Comparison of ENCODE assay signal across 8 mouse cellular contexts in the genomic region with DNA sequence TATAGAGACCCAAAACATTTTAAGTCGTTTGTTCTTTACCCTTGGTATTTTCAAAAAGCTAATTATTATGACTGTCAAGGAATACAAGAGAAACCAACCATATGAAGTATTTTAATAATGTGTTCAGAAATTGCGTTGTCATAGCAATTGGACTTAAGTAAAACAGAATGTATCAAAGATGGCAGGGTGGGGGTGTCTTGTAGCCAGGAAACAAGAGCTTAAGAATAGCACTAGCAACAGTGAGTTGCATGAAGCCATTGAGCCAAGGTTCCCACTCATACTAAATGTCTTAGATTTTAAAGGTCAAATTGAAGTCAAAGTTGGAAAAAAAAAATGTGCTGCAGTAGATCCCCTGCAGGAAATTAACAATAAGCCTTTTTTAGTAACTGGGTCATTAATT. TPM values are rescaled to one million over a fixed set of nuclear protein-coding genes. Genes with fewer than 3 reads are reported as not detected.
DNase-seq lines count a peak whose midpoint lies in the region; ATAC-seq and TF ChIP-seq lines count a peak whose summit lies in the region.

No protein-coding gene starts in this region.

- TF ChIP-seq POLR2A in kidney, adult 2 months (IDR thresholded peaks at IDR 0.05; ENCODE audit: low read depth, low read length) = no peak
- no peak for TF ChIP-seq POLR2A in brain, embryonic 14.5 days (IDR thresholded peaks at IDR 0.05; ENCODE audit: borderline replicate concordance, extremely low read depth, insufficient read depth, insufficient read length, poor library complexity, severe bottlenecking)

- no peaks in the 10 kb centered on the region for H3K9me3 ChIP-seq in hindbrain, embryonic 13.5 days
- no peaks in the 10 kb centered on the region for H3K9me3 ChIP-seq in midbrain, embryonic 13.5 days

- H3K27ac ChIP-seq in kidney, adult 2 months (ENCODE audit: insufficient read depth, low read depth, low read length) = peak overlapping the region; percentile 62; the same call in 1 of the 2 replicates
- H3K27ac ChIP-seq in hindbrain, embryonic 13.5 days = 0 out of 2 replicates have a peak overlapping the region, but pooled peaks have one; percentile 98
- H3K27ac ChIP-seq in midbrain, embryonic 13.5 days = peak overlapping the region; percentile 96; the same call in 1 of the 2 replicates

- H3K4me2 ChIP-seq in hindbrain, embryonic 13.5 days = peak overlapping the region; percentile 76
- peak overlapping the region; percentile 81 for H3K4me2 ChIP-seq in midbrain, embryonic 13.5 days (replicated peaks)

- 29% methylated on average over 2 of the region's 2 CpGs for WGBS in kidney, adult 2 months
- 66% methylated on average over 2 of the region's 2 CpGs for WGBS in hindbrain, embryonic 13.5 days
- 65% methylated on average over 2 of the region's 2 CpGs for WGBS in midbrain, embryonic 13.5 days

- ATAC-seq in hindbrain, embryonic 13.5 days (ENCODE audit: low FRiP score) = no peak
- no peak for ATAC-seq in midbrain, embryonic 13.5 days

- H3K9ac ChIP-seq in hindbrain, embryonic 13.5 days = peak overlapping the region; percentile 99
- H3K9ac ChIP-seq in midbrain, embryonic 13.5 days (replicated peaks) = peak overlapping the region; percentile 100

- H3K4me3 ChIP-seq in kidney, adult 2 months (ENCODE audit: insufficient read depth, low read depth, low read length) = peak overlapping the region; percentile 84
- peak overlapping the region; percentile 91 for H3K4me3 ChIP-seq in hindbrain, embryonic 13.5 days
- H3K4me3 ChIP-seq in midbrain, embryonic 13.5 days (replicated peaks) = peak overlapping the region; percentile 93

- peak; percentile 13 for DNase-seq in kidney, adult 2 months
- no peak for DNase-seq in kidney, adult 11 months
- DNase-seq in brain, embryonic 14.5 days (ENCODE audit: low read depth) = peak; percentile 41
- no peak for DNase-seq in cerebellum, adult 18-20 months
- no peak for DNase-seq in right cerebral cortex, adult 18-20 months
- DNase-seq in Muller cell, postnatal 12 days (ENCODE audit: inconsistent ontology term) = no peak

- H3K36me3 ChIP-seq in kidney, adult 2 months (ENCODE audit: control insufficient read depth, insufficient read depth, low read length) = peaks cover 3% of the 10 kb centered on the region; the same call in 1 of the 2 replicates
- H3K36me3 ChIP-seq in hindbrain, embryonic 13.5 days = peaks cover 21% of the 10 kb centered on the region
- H3K36me3 ChIP-seq in midbrain, embryonic 13.5 days = peaks cover 17% of the 10 kb centered on the region

- no peaks in the 10 kb centered on the region for H3K27me3 ChIP-seq in kidney, adult 2 months (replicated peaks; ENCODE audit: control insufficient read depth, insufficient read depth, low read length)
- no peaks in the 10 kb centered on the region for H3K27me3 ChIP-seq in hindbrain, embryonic 13.5 days
- no peaks in the 10 kb centered on the region for H3K27me3 ChIP-seq in midbrain, embryonic 13.5 days

- TF ChIP-seq CTCF in kidney, adult 2 months (conservative IDR thresholded peaks at IDR 0.05; ENCODE audit: insufficient read depth, insufficient read length, low read depth, low read length) = no peak
- no peak for TF ChIP-seq CTCF in brain, embryonic 14.5 days (IDR thresholded peaks at IDR 0.05; ENCODE audit: borderline replicate concordance, extremely low read depth, insufficient read depth, insufficient read length)

- H3K4me1 ChIP-seq in kidney, adult 2 months (ENCODE audit: control insufficient read depth, insufficient read depth, low read length) = peaks cover 50% of the 10 kb centered on the region
- peaks cover 68% of the 10 kb centered on the region for H3K4me1 ChIP-seq in hindbrain, embryonic 13.5 days (replicated peaks)
- H3K4me1 ChIP-seq in midbrain, embryonic 13.5 days (replicated peaks) = peaks cover 53% of the 10 kb centered on the region

RNA-seq across cellular contexts. Expression of a gene that starts 1.5 kb away (rescaled TPM):
- 237 and 250 TPM in 2 replicates for polyA plus RNA-seq in kidney, adult 2 months (2012; rRNA removed)
- polyA plus RNA-seq in brain, embryonic 14.5 days (2012; rRNA removed) = 595 and 622 TPM in 2 replicates
- 192 and 203 TPM in 2 replicates for polyA plus RNA-seq in hindbrain, embryonic 13.5 days (2015; fragmentation: Nextera tagmentation; extraction: Ambion mirVana)
- polyA plus RNA-seq in midbrain, embryonic 13.5 days (2015; fragmentation: Nextera tagmentation; extraction: Ambion mirVana) = 172 and 185 TPM in 2 replicates

RNA-seq across cellular contexts. Expression of a gene that starts 31.6 kb away (rescaled TPM):
- polyA plus RNA-seq in kidney, adult 2 months (2012; rRNA removed) = 21.1 and 25.4 TPM in 2 replicates
- polyA plus RNA-seq in brain, embryonic 14.5 days (2012; rRNA removed) = 51.6 and 58.0 TPM in 2 replicates
- 75.2 and 82.1 TPM in 2 replicates for polyA plus RNA-seq in hindbrain, embryonic 13.5 days (2015; fragmentation: Nextera tagmentation; extraction: Ambion mirVana)
- polyA plus RNA-seq in midbrain, embryonic 13.5 days (2015; fragmentation: Nextera tagmentation; extraction: Ambion mirVana) = 78.1 and 78.8 TPM in 2 replicates

Comparison
In these comparisons a context has a peak if more than half of its experiments do, and no peak if none do; other contexts are left out.
1. DNase-seq: peak in kidney, adult 2 months (single experiment) and brain, embryonic 14.5 days (single experiment); none in kidney, adult 11 months (single experiment), cerebellum, adult 18-20 months (0 of 2), right cerebral cortex, adult 18-20 months (single experiment) and Muller cell, postnatal 12 days (single experiment).
2. Peak in every context shown above with its lines, with median percentiles within 50 percentile points of each other: H3K27ac ChIP-seq and H3K4me3 ChIP-seq.